Mouse (Mus musculus): ENCODE data around the gene 1700020A23Rik. TPM values are rescaled to one million over a fixed set of nuclear protein-coding genes. Genes with fewer than 3 reads are reported as not detected.
"Not testable (repeated sequence)": the region's sequence is repeated elsewhere in the genome, so short reads cannot be mapped to it uniquely, and the experiment has no call there.

1700020A23Rik gene
- total RNA-seq (2018; cell fraction: chromatin; rRNA removed): not detected
- total RNA-seq (2018; cell fraction: cytosol; rRNA removed): not detected
- not detected for total RNA-seq (2018; cell fraction: nucleus; rRNA removed)
- polyA plus RNA-seq (2018): not detected in 3 replicates

GRCm38 (mm10) chr2:130404939-130405338, at the start of gene 1700020A23Rik, which contains the start of gene Gm28372:
TSS of gene 1700020A23Rik (plus strand) at chr2:130405259.
TSS of gene Gm28372 (plus strand) at chr2:130405239.
- Histone ChIP-seq H3K36me3 (ENCODE audit: inconsistent target) (no peaks in the 10 kb centered on the region), H3K27ac (no peak within 1 kb of the TSS), H3K79me2 (ENCODE audit: inconsistent target) (no peaks in the 10 kb centered on the region), H3K4me3 (ENCODE audit: inconsistent target) (no peak within 1 kb of the TSS)
- WGBS (ENCODE audit: missing documents): 100% methylated on average over 1 of the region's 1 CpGs

- 86% methylated on average over 5 of the region's 5 CpGs for WGBS (ENCODE audit: missing documents)
- Histone ChIP-seq H3K4me3 (ENCODE audit: inconsistent target) (no peak overlapping the region), H3K27ac (no peak overlapping the region), H3K36me3 (ENCODE audit: inconsistent target) (no peaks in the 10 kb centered on the region), H3K79me2 (ENCODE audit: inconsistent target) (no peaks in the 10 kb centered on the region)
Observed at GRCm38 (mm10) chr2:130357551-130357950, 47.5 kb upstream of the 1700020A23Rik start.

GRCm38 (mm10) chr2:130358852-130359251, 46.2 kb upstream of the 1700020A23Rik start:
- H3K36me3 ChIP-seq (ENCODE audit: inconsistent target): no peaks in the 10 kb centered on the region
- no peak overlapping the region for H3K27ac ChIP-seq
- no peaks in the 10 kb centered on the region for H3K79me2 ChIP-seq (ENCODE audit: inconsistent target)
- no peak overlapping the region for H3K4me3 ChIP-seq (ENCODE audit: inconsistent target)
- WGBS (ENCODE audit: missing documents): 14% methylated on average over 5 of the region's 5 CpGs

DNA sequence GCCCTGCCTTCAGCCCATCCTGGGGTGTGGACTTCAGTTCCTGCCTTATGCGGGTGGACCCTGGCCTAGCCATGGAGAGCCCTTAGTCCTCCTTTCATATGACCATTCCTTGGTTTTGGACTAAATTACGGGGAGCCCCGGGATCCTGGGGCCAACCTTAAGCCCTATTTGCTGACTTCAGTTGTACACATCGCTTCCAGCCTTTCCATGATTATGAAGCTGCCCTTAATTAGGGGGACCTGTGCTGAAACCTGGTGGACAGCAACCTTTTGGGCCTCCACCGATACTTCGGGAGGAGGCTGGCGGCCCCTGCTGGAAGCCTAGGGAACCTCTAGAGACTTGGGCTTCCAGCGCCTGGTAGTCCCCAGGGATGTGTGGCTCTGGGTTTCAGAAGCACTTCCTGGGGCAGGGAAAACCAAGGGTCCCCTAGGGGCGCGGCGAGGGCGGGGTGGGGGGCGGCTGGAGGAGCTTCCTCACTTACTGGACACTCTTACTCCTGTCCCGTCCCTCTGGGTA, 42.5 kb upstream of the 1700020A23Rik start:
- H3K27ac ChIP-seq: no peak overlapping the region
- H3K36me3 ChIP-seq (ENCODE audit: inconsistent target): no peaks in the 10 kb centered on the region
- 8% methylated on average over 14 of the region's 14 CpGs for WGBS (ENCODE audit: missing documents)
- H3K4me3 ChIP-seq (ENCODE audit: inconsistent target): no peak overlapping the region
- H3K79me2 ChIP-seq (ENCODE audit: inconsistent target): no peaks in the 10 kb centered on the region

DNA sequence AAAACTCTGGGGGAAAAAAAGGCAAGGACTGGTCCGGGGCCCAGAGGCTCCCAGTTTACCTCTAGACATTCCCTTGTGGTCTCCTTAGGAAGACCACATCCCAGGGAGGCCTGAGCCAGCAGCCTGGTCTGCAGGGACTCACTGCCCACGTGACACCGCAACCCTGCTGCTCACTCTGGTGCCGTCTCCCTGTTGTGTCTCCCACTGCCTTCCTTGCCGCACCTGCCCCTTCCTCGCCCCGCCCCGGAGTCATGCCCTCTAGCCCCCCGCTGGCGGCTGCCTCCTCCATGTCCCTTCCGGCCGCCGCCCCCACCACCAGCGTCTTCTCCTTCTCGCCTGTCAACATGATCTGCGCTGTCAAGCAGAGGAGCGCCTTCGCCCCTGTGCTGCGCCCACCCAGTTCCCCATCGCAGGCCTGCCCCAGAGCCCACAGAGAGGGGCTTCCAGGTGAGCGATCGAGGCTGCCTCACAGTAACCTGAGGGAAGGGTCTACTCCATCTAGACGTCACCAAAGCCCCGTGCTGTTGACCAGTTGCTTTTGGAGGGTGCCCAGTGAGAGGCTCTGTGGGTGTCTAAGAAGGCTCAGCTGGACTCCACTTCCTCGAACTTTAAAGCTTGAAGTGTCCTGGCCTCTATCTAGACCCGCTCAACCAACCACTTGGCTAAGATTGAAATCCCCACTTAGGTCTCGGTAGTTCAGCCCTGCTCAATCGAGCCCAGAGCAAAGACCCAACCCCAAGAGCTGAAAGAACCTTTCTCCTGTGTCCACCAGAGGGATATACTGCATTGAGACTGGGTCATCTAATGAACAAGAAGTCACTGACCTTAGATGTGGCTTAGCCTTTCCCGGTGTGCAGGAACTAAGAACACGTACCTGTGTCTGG, 39.6 kb upstream of the 1700020A23Rik start:
- 12% methylated on average over 30 of the region's 30 CpGs for WGBS (ENCODE audit: missing documents)
- Histone ChIP-seq H3K36me3 (ENCODE audit: inconsistent target) (no peaks in the 10 kb centered on the region), H3K4me3 (ENCODE audit: inconsistent target) (no peak overlapping the region), H3K27ac (no peak overlapping the region), H3K79me2 (ENCODE audit: inconsistent target) (no peaks in the 10 kb centered on the region)

DNA sequence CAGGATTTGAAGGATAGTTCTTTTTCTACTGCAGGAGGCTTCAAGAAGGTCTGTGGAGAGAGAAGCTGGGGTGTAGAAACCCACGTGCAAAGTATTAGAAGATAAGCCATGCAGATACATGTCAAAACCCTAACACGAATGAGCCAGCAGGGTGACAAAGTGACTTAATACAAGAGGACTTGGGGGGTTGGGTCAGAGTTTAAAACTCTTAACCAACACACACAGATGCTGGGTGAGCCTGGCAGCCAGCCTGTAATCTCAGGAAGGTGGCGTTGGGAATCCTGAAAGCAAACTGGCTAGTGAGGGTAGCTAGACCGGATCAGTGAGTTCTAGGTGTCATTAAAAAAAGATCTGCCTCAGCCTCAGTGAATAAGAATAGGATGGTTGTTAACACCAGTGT, 37.7 kb upstream of the 1700020A23Rik start:
- 62% methylated on average over 3 of the region's 4 CpGs for WGBS (ENCODE audit: missing documents)
- no peak overlapping the region for H3K27ac ChIP-seq
- H3K4me3 ChIP-seq (ENCODE audit: inconsistent target): no peak overlapping the region
- no peaks in the 10 kb centered on the region for H3K36me3 ChIP-seq (ENCODE audit: inconsistent target)
- H3K79me2 ChIP-seq (ENCODE audit: inconsistent target): no peaks in the 10 kb centered on the region

DNA sequence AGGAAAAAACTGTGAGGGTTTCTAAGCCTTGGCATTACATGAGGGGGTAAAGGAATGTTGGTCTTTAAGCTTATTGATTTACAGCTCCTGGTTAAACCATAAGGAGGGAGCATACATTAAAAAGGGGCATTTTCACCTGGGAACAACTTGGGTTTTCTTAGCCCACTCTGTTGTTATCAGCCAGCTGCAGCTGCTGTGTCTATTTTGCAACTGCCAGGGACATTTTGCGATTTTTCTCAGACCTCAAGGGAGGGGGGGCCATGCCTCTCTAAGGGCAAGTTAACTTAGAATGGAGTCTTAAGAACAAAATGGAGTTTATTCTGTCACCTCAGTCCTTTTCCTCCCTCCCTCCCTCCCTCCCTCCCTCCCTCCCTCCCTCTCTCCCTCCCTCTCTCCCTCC, 32.0 kb upstream of the 1700020A23Rik start:
- not testable (repeated sequence) for H3K36me3 ChIP-seq (ENCODE audit: inconsistent target); H3K4me3 ChIP-seq (ENCODE audit: inconsistent target); H3K27ac ChIP-seq; H3K79me2 ChIP-seq (ENCODE audit: inconsistent target)
- WGBS (ENCODE audit: missing documents): 0% methylated on average over 1 of the region's 1 CpGs

- no peaks in the 10 kb centered on the region for H3K79me2 ChIP-seq (ENCODE audit: inconsistent target)
- H3K27ac ChIP-seq: no peak overlapping the region
- no peak overlapping the region for H3K4me3 ChIP-seq (ENCODE audit: inconsistent target)
- H3K36me3 ChIP-seq (ENCODE audit: inconsistent target): no peaks in the 10 kb centered on the region
- 79% methylated on average over 4 of the region's 4 CpGs for WGBS (ENCODE audit: missing documents)
Observed at GRCm38 (mm10) chr2:130374951-130375350, 30.1 kb upstream of the 1700020A23Rik start.

GRCm38 (mm10) chr2:130383205-130383604, 21.9 kb upstream of the 1700020A23Rik start:
- H3K27ac ChIP-seq: no peak overlapping the region
- WGBS (ENCODE audit: missing documents): 51% methylated on average over 3 of the region's 3 CpGs
- H3K4me3 ChIP-seq (ENCODE audit: inconsistent target): no peak overlapping the region
- H3K36me3 ChIP-seq (ENCODE audit: inconsistent target): no peaks in the 10 kb centered on the region
- no peaks in the 10 kb centered on the region for H3K79me2 ChIP-seq (ENCODE audit: inconsistent target)

- Histone ChIP-seq H3K79me2 (ENCODE audit: inconsistent target) (no peaks in the 10 kb centered on the region), H3K27ac (no peak overlapping the region), H3K4me3 (ENCODE audit: inconsistent target) (no peak overlapping the region), H3K36me3 (ENCODE audit: inconsistent target) (no peaks in the 10 kb centered on the region)
- 81% methylated on average over 6 of the region's 6 CpGs for WGBS (ENCODE audit: missing documents)
Observed at GRCm38 (mm10) chr2:130383895-130384294, 21.2 kb upstream of the 1700020A23Rik start.

DNA sequence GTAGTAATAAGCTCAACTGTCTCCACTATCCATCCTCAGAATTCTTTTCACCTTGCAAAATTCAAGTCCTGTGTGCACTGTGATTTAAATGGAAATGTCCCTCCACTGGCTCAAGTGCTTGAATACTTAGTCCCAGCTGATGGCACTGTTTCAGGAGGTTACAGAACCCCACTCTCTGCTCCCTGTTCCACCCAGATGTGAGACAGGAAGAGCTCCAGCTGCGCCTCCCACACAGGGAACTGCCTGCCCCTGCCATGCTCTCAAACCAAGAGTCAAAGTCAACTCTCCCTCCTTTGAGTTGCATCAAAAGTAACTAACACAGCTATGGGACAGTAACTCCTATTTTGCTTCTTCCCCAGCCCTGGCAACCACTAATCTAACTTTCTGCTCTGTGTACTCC, 18.8 kb upstream of the 1700020A23Rik start:
- 60% methylated on average over 1 of the region's 1 CpGs for WGBS (ENCODE audit: missing documents)
- no peaks in the 10 kb centered on the region for H3K36me3 ChIP-seq (ENCODE audit: inconsistent target)
- no peaks in the 10 kb centered on the region for H3K79me2 ChIP-seq (ENCODE audit: inconsistent target)
- no peak overlapping the region for H3K4me3 ChIP-seq (ENCODE audit: inconsistent target)
- no peak overlapping the region for H3K27ac ChIP-seq

DNA sequence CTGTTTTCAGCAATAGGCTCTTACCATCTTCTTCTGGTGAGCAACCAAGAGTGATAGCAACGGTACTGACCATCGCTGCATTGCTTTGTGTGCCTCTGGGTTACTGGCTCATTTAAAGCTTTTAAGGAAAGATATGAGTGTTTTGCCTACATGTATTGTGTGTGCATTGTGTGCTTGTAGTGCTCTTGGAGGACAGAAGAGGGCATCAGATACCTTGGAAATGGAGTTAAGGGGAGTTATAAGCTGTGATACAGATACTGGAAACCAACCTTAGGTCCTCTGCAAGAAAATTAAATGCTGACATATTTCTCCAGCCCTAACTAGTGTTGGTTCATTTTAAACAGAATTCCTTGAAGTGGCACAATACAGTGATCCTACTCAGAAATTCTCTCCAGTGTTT, 16.3 kb upstream of the 1700020A23Rik start:
- Histone ChIP-seq H3K27ac (no peak overlapping the region), H3K4me3 (ENCODE audit: inconsistent target) (no peak overlapping the region), H3K36me3 (ENCODE audit: inconsistent target) (no peaks in the 10 kb centered on the region), H3K79me2 (ENCODE audit: inconsistent target) (no peaks in the 10 kb centered on the region)
- WGBS (ENCODE audit: missing documents): 88% methylated on average over 2 of the region's 2 CpGs

GRCm38 (mm10) chr2:130390993-130391625, 13.9 kb upstream of the 1700020A23Rik start:
- Histone ChIP-seq H3K27ac (no peak overlapping the region), H3K79me2 (ENCODE audit: inconsistent target) (no peaks in the 10 kb centered on the region), H3K36me3 (ENCODE audit: inconsistent target) (no peaks in the 10 kb centered on the region), H3K4me3 (ENCODE audit: inconsistent target) (no peak overlapping the region)
- WGBS (ENCODE audit: missing documents): 76% methylated on average over 11 of the region's 11 CpGs

GRCm38 (mm10) chr2:130392836-130393235, 12.2 kb upstream of the 1700020A23Rik start:
- Histone ChIP-seq H3K4me3 (ENCODE audit: inconsistent target) (no peak overlapping the region), H3K27ac (no peak overlapping the region), H3K36me3 (ENCODE audit: inconsistent target) (no peaks in the 10 kb centered on the region), H3K79me2 (ENCODE audit: inconsistent target) (no peaks in the 10 kb centered on the region)
- 78% methylated on average over 3 of the region's 3 CpGs for WGBS (ENCODE audit: missing documents)

DNA sequence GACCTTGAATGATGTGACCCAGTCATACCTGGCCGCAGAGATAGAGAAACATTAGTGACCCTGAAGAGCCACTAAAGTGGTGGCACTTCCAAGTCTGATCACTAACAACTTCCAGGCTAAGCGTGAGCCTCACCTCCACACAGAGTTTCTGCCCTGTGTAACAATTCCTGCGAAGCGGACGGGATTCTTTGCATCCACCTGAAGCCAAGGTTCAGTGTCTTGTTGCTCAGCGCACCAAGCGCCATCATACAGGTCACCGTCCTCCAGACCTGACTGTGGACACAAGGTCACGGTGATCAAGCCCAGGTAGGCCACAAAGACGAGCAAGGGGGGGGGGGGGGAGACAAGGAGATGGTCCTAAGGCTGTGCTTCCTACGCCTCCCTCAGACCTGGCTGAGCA, 9.4 kb upstream of the 1700020A23Rik start:
- H3K4me3 ChIP-seq (ENCODE audit: inconsistent target): no peak overlapping the region
- no peaks in the 10 kb centered on the region for H3K79me2 ChIP-seq (ENCODE audit: inconsistent target)
- H3K36me3 ChIP-seq (ENCODE audit: inconsistent target): no peaks in the 10 kb centered on the region
- no peak overlapping the region for H3K27ac ChIP-seq
- 93% methylated on average over 11 of the region's 11 CpGs for WGBS (ENCODE audit: missing documents)

Data from macrophage (primary cell).